Mouse (Mus musculus): ENCODE results near the gene Aph1b. TPM values are rescaled to one million over a fixed set of nuclear protein-coding genes. Genes with fewer than 3 reads are reported as not detected.

Gene Aph1b
- polyA plus RNA-seq, 1 experiment from 2014 or later = 18.0 TPM

GRCm38 (mm10) chr9:66736016-66736415 lies 59.3 kb downstream of the Aph1b start:
- 90% methylated on average over 3 of the region's 3 CpGs for WGBS
- no peaks in the 10 kb centered on the region for H3K36me3 ChIP-seq

GRCm38 (mm10) chr9:66735122-66735521 lies 60.2 kb downstream of the Aph1b start:
- Histone ChIP-seq H3K4me1 (peaks cover 7% of the 10 kb centered on the region; the same call in 1 of the 2 replicates), H3K27ac (no peak overlapping the region), H3K9ac (no peak overlapping the region), H3K4me2 (replicated peaks) (no peak overlapping the region), H3K36me3 (no peaks in the 10 kb centered on the region), H3K9me3 (no peaks in the 10 kb centered on the region), H3K4me3 (no peak overlapping the region), H3K27me3 (replicated peaks) (no peaks in the 10 kb centered on the region)
- no peak for ATAC-seq (ENCODE audit: low FRiP score, low read depth)
- 90% methylated on average over 2 of the region's 2 CpGs for WGBS

More at GRCm38 (mm10) chr9:66736016-66736415, 59.3 kb downstream of the Aph1b start:
- no peak for ATAC-seq (ENCODE audit: low FRiP score, low read depth)
- Histone ChIP-seq H3K4me1 (peaks cover 7% of the 10 kb centered on the region; the same call in 1 of the 2 replicates), H3K4me2 (replicated peaks) (no peak overlapping the region), H3K27ac (no peak overlapping the region), H3K9me3 (no peaks in the 10 kb centered on the region), H3K27me3 (replicated peaks) (no peaks in the 10 kb centered on the region), H3K4me3 (no peak overlapping the region), H3K9ac (no peak overlapping the region)

GRCm38 (mm10) chr9:66734568-66734967 lies 60.7 kb downstream of the Aph1b start:
- peaks cover 7% of the 10 kb centered on the region; the same call in 1 of the 2 replicates for H3K4me1 ChIP-seq
- no peak overlapping the region for H3K4me2 ChIP-seq (replicated peaks)
- no peak for ATAC-seq (ENCODE audit: low FRiP score, low read depth)
- no peaks in the 10 kb centered on the region for H3K27me3 ChIP-seq (replicated peaks)
- WGBS = 88% methylated on average over 6 of the region's 6 CpGs
- H3K9me3 ChIP-seq = no peaks in the 10 kb centered on the region
- H3K9ac ChIP-seq = no peak overlapping the region
- H3K36me3 ChIP-seq = no peaks in the 10 kb centered on the region
- H3K27ac ChIP-seq = no peak overlapping the region
- no peak overlapping the region for H3K4me3 ChIP-seq

GRCm38 (mm10) chr9:66732791-66733691 lies 62.2 kb downstream of the Aph1b start:
- no peak for ATAC-seq (ENCODE audit: low FRiP score, low read depth)
- H3K4me3 ChIP-seq = no peak overlapping the region
- H3K9ac ChIP-seq = no peak overlapping the region
- WGBS = 49% methylated on average over 15 of the region's 15 CpGs
- H3K27me3 ChIP-seq (replicated peaks) = no peaks in the 10 kb centered on the region
- H3K4me1 ChIP-seq = peaks cover 7% of the 10 kb centered on the region; the same call in 1 of the 2 replicates
- H3K36me3 ChIP-seq = no peaks in the 10 kb centered on the region
- H3K27ac ChIP-seq = no peak overlapping the region
- H3K9me3 ChIP-seq = no peaks in the 10 kb centered on the region
- H3K4me2 ChIP-seq (replicated peaks) = no peak overlapping the region

GRCm38 (mm10) chr9:66731284-66731683 lies 64.0 kb downstream of the Aph1b start:
- H3K9me3 ChIP-seq = no peaks in the 10 kb centered on the region
- H3K4me1 ChIP-seq = peaks cover 7% of the 10 kb centered on the region; the same call in 1 of the 2 replicates
- 85% methylated on average over 7 of the region's 7 CpGs for WGBS
- ATAC-seq (ENCODE audit: low FRiP score, low read depth) = no peak
- H3K4me2 ChIP-seq (replicated peaks) = no peak overlapping the region
- H3K36me3 ChIP-seq = no peaks in the 10 kb centered on the region
- no peak overlapping the region for H3K27ac ChIP-seq
- H3K9ac ChIP-seq = no peak overlapping the region
- H3K27me3 ChIP-seq (replicated peaks) = no peaks in the 10 kb centered on the region
- H3K4me3 ChIP-seq = no peak overlapping the region

- WGBS = 79% methylated on average over 3 of the region's 3 CpGs
- ATAC-seq (ENCODE audit: low FRiP score, low read depth) = no peak
- Histone ChIP-seq H3K9me3 (no peaks in the 10 kb centered on the region), H3K4me1 (peaks cover 7% of the 10 kb centered on the region; the same call in 1 of the 2 replicates), H3K9ac (no peak overlapping the region), H3K4me3 (no peak overlapping the region), H3K36me3 (no peaks in the 10 kb centered on the region), H3K27ac (no peak overlapping the region), H3K4me2 (replicated peaks) (no peak overlapping the region), H3K27me3 (replicated peaks) (no peaks in the 10 kb centered on the region)
These were observed 64.7 kb downstream of the Aph1b start for GRCm38 (mm10) chr9:66730556-66730955.

- Histone ChIP-seq H3K36me3 (no peaks in the 10 kb centered on the region), H3K4me3 (no peak overlapping the region), H3K4me1 (no peaks in the 10 kb centered on the region; the same call in 1 of the 2 replicates), H3K4me2 (replicated peaks) (no peak overlapping the region), H3K27me3 (replicated peaks) (no peaks in the 10 kb centered on the region), H3K27ac (no peak overlapping the region), H3K9ac (no peak overlapping the region), H3K9me3 (no peaks in the 10 kb centered on the region)
- ATAC-seq (ENCODE audit: low FRiP score, low read depth) = no peak
- 68% methylated on average over 7 of the region's 7 CpGs for WGBS
These were observed 68.0 kb downstream of the Aph1b start for GRCm38 (mm10) chr9:66727333-66727732.

- Histone ChIP-seq H3K27ac (no peak overlapping the region), H3K36me3 (no peaks in the 10 kb centered on the region), H3K4me1 (no peaks in the 10 kb centered on the region; the same call in 1 of the 2 replicates), H3K4me3 (no peak overlapping the region), H3K9me3 (no peaks in the 10 kb centered on the region), H3K4me2 (replicated peaks) (no peak overlapping the region), H3K27me3 (replicated peaks) (no peaks in the 10 kb centered on the region), H3K9ac (no peak overlapping the region)
- ATAC-seq (ENCODE audit: low FRiP score, low read depth) = no peak
- WGBS = 82% methylated on average over 3 of the region's 3 CpGs
These were observed 69.7 kb downstream of the Aph1b start for GRCm38 (mm10) chr9:66725591-66725990.

Other genes starting within 250 kb of the Aph1b start
- 93.9 and 99.8 TPM in 2 replicates for gene Usp3, start 202.3 kb downstream of the Aph1b start, polyA plus RNA-seq (2016; fragmentation: Nextera tagmentation; extraction: Ambion mirVana)
- 0.31 and 0.38 TPM in 2 replicates for gene Car12, start 81.8 kb downstream of the Aph1b start, polyA plus RNA-seq (2016; fragmentation: Nextera tagmentation; extraction: Ambion mirVana)
- 0.24 and 0.38 TPM in 2 replicates for gene Gm10647, start 1.5 kb upstream of the Aph1b start, polyA plus RNA-seq (2016; fragmentation: Nextera tagmentation; extraction: Ambion mirVana)
- 2.0 and 2.2 TPM in 2 replicates for gene Aph1c, start 39.2 kb upstream of the Aph1b start, polyA plus RNA-seq (2016; fragmentation: Nextera tagmentation; extraction: Ambion mirVana)
- 32.0 and 33.4 TPM in 2 replicates for gene Rab8b, start 124.2 kb upstream of the Aph1b start, polyA plus RNA-seq (2016; fragmentation: Nextera tagmentation; extraction: Ambion mirVana)
- gene Rps27l, start 150.6 kb upstream of the Aph1b start, polyA plus RNA-seq (2016; fragmentation: Nextera tagmentation; extraction: Ambion mirVana) = 462 and 496 TPM in 2 replicates
- gene Lactb, start 180.0 kb upstream of the Aph1b start, polyA plus RNA-seq (2016; fragmentation: Nextera tagmentation; extraction: Ambion mirVana) = 11.6 and 13.9 TPM in 2 replicates